Mouse (Mus musculus) MEL (cell line): ENCODE measurements at regions not wholly inside any gene's neighbourhood (a gene's known extent, or its start where the extent isn't known, plus 50 kb on each side); places are given as distances from the start of the nearest gene placed in this dataset.

Source experiments
- DNase-seq: peaks from one replicate; pipeline ENCODE4 v3.0.0; 2011; ENCODE audit warnings: low read depth, low spot score
- H3K27ac ChIP-seq: 2 replicates; pipeline ENCODE4 v1.5.1; 2012; ENCODE audit warnings: low read depth, mild to moderate bottlenecking, control low read depth, low read length, moderate library complexity; ENCODE audit not compliant: control insufficient read depth
- H3K27me3 ChIP-seq, 2 experiments: fragments of 150-350 bp in 1 of 2; sonication (generic) in 1 of 2; 2 replicates each; pipeline ENCODE4 v1.6.1; 2012; ENCODE audit warnings: low read length in 2 of 2, mild to moderate bottlenecking in 2 of 2, improper control_type of control experiment in 1 of 2, moderate library complexity in 1 of 2; ENCODE audit not compliant: insufficient read depth in 2 of 2, control insufficient read depth in 1 of 2
- H3K36me3 ChIP-seq, 2 experiments: 2 replicates each; pipeline ENCODE4 v1.6.1; 2012 to 2014; ENCODE audit warnings: low read length in 2 of 2, improper control_type of control experiment in 1 of 2, inconsistent platforms in 1 of 2, mild to moderate bottlenecking in 1 of 2; ENCODE audit not compliant: insufficient read depth in 2 of 2, control insufficient read depth in 1 of 2
- H3K4me1 ChIP-seq, 2 experiments: fragments of 150-350 bp in 1 of 2; sonication (generic) in 1 of 2; 2 replicates each; pipeline ENCODE4 v1.6.1; 2012; ENCODE audit warnings: low read length in 2 of 2, improper control_type of control experiment in 1 of 2, mild to moderate bottlenecking in 1 of 2; ENCODE audit not compliant: insufficient read depth in 2 of 2, control insufficient read depth in 1 of 2
- H3K4me3 ChIP-seq, 2 experiments: fragments of 150-350 bp in 1 of 2; sonication (generic) in 1 of 2; 2 replicates each; pipeline ENCODE4 v1.5.1; 2012; ENCODE audit warnings: low read depth in 2 of 2, low read length in 2 of 2, mild to moderate bottlenecking in 2 of 2, moderate library complexity in 2 of 2, control low read depth in 1 of 2, improper control_type of control experiment in 1 of 2; ENCODE audit not compliant: control insufficient read depth in 1 of 2, insufficient read depth in 1 of 2
- H3K79me2 ChIP-seq: 2 replicates; pipeline ENCODE4 v1.6.1; 2012; ENCODE audit warnings: mild to moderate bottlenecking, low read length, moderate library complexity; ENCODE audit not compliant: control insufficient read depth, poor library complexity, insufficient read depth
- H3K9ac ChIP-seq: 2 replicates; pipeline ENCODE4 v1.6.1; 2012; ENCODE audit warnings: low read depth, mild to moderate bottlenecking, control low read depth, low read length, moderate library complexity; ENCODE audit not compliant: control insufficient read depth, poor library complexity, severe bottlenecking
- H3K9me3 ChIP-seq: fragments of 150-350 bp; sonication (generic); replicated peaks from 2 replicates; pipeline ENCODE4 v1.6.1; 2012; ENCODE audit warnings: mild to moderate bottlenecking, low read length, improper control_type of control experiment, moderate library complexity; ENCODE audit not compliant: insufficient read depth
- BHLHE40 ChIP-seq: IDR thresholded peaks from 2 replicates; pipeline ENCODE4 v1.6.1; 2012; ENCODE audit warnings: low read depth, mild to moderate bottlenecking, inconsistent platforms, low read length, improper control_type of control experiment, borderline replicate concordance
- CHD2 ChIP-seq: IDR thresholded peaks from 2 replicates; pipeline ENCODE4 v1.6.1; 2011; ENCODE audit warnings: low read length, improper control_type of control experiment
- CTCF ChIP-seq, 3 experiments: IDR thresholded peaks in 2 of 3; conservative IDR thresholded peaks in 1 of 3; 2 replicates each; pipeline ENCODE4 v1.5.1; 2011 to 2012; ENCODE audit warnings: low read length in 3 of 3, low read depth in 2 of 3, mild to moderate bottlenecking in 2 of 3, improper control_type of control experiment in 1 of 3, inconsistent platforms in 1 of 3, mixed read lengths in 1 of 3, moderate library complexity in 1 of 3; ENCODE audit not compliant: control insufficient read depth in 1 of 3, insufficient read depth in 1 of 3, poor library complexity in 1 of 3, severe bottlenecking in 1 of 3
- ELF1 ChIP-seq: IDR thresholded peaks from 2 replicates; pipeline ENCODE4 v1.6.1; 2014; ENCODE audit warnings: low read depth, mild to moderate bottlenecking, inconsistent platforms, low read length, improper control_type of control experiment, moderate library complexity
- GABPA ChIP-seq: IDR thresholded peaks from 2 replicates; pipeline ENCODE4 v1.6.1; 2012; ENCODE audit warnings: low read depth, mild to moderate bottlenecking, inconsistent platforms, low read length, improper control_type of control experiment, moderate library complexity
- JUND ChIP-seq: IDR thresholded peaks from 2 replicates; pipeline ENCODE4 v1.6.1; 2011; ENCODE audit warnings: low read depth, mild to moderate bottlenecking, improper control_type of control experiment, low read length
- KAT2A ChIP-seq: conservative IDR thresholded peaks from 2 replicates; pipeline ENCODE4 v1.6.1; 2012; ENCODE audit warnings: low read depth, low read length, improper control_type of control experiment, inconsistent platforms
- MAZ ChIP-seq: IDR thresholded peaks from 2 replicates; pipeline ENCODE4 v1.6.1; 2012; ENCODE audit warnings: low read depth, mild to moderate bottlenecking, inconsistent platforms, low read length, improper control_type of control experiment
- MYC ChIP-seq: IDR thresholded peaks from 2 replicates; pipeline ENCODE4 v1.6.1; 2011; ENCODE audit warnings: low read depth, mild to moderate bottlenecking, low read length, improper control_type of control experiment, moderate library complexity
- POLR2A ChIP-seq, 2 experiments: IDR thresholded peaks; 2 replicates each; pipeline ENCODE4 v1.6.1; 2011 to 2012; ENCODE audit warnings: low read length in 2 of 2, mild to moderate bottlenecking in 2 of 2, control low read depth in 1 of 2, improper control_type of control experiment in 1 of 2, low read depth in 1 of 2, moderate library complexity in 1 of 2; ENCODE audit not compliant: control insufficient read depth in 1 of 2, insufficient read depth in 1 of 2, poor library complexity in 1 of 2
- POLR2AphosphoS2 ChIP-seq: IDR thresholded peaks from 2 replicates; pipeline ENCODE4 v1.6.1; 2011; ENCODE audit warnings: low read length, improper control_type of control experiment
- RAD21 ChIP-seq: IDR thresholded peaks from 2 replicates; pipeline ENCODE4 v1.6.1; 2011; ENCODE audit warnings: mild to moderate bottlenecking, low read depth, low read length, improper control_type of control experiment
- SMC3 ChIP-seq: IDR thresholded peaks from 2 replicates; pipeline ENCODE4 v1.6.1; 2011; ENCODE audit warnings: low read depth, low read length, improper control_type of control experiment
- TBP ChIP-seq: IDR thresholded peaks from 2 replicates; pipeline ENCODE4 v1.8.0; 2011; ENCODE audit warnings: low read depth, low read length, improper control_type of control experiment

DNA sequence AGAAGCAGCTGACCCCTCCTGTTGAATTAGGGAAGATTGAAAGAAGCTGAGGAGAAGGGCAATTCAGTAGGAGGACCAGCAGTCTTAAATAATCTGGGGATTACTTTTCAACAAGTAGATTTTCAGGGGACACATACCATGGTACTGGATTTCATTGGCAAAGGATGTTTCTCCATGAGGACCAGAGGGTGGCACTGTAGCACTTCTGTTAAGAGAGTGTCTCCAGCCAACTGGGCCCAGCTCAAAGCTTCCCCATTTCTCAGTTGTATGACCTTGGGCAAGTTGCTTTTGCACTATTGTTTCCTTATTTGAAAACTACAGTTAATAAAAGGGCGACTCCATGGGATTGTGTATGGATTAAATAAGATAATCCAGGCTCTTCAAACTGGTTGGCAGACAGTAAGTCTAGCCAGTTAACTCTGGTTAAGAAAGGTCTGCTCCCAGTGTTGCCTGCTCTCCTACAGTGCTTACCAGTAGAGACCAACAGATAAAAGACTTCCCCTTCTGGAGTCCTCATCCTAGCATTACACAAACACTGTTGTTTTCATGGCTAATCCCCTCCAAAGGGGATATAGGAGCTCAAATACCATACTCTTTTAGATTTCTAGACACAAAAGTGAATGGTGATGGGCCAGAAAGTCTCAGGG, 259.9 kb downstream of the Stim2 start:
- Histone ChIP-seq H3K36me3 (no peaks in the 10 kb centered on the region), H3K27me3 (no peaks in the 10 kb centered on the region), H3K9ac (no peak overlapping the region), H3K9me3 (no peaks in the 10 kb centered on the region), H3K4me3 (no peak overlapping the region), H3K79me2 (no peaks in the 10 kb centered on the region), H3K4me1 (no peaks in the 10 kb centered on the region), H3K27ac (no peak overlapping the region)
- TF ChIP-seq TBP: no peak
- TF ChIP-seq RAD21: peak; percentile 20; the same call in 1 of the 2 replicates
- peak in 2 of 3 experiments; percentile 8 to 26; a peak in 3 of 6 replicates for TF ChIP-seq CTCF (IDR thresholded peaks at IDR 0.05 in 2 of 3, conservative IDR thresholded peaks at IDR 0.05 in 1 of 3; ENCODE audit: control insufficient read depth in 1 of 3, insufficient read depth in 1 of 3, low read depth in 2 of 3, low read length in 3 of 3, poor library complexity in 1 of 3, severe bottlenecking in 1 of 3)
- 0 out of 2 replicates have a peak, but pooled peaks have one; percentile 15 for TF ChIP-seq SMC3
- peak; percentile 6 for DNase-seq

GRCm38 (mm10) chr5:54264867-54265434, 266.7 kb downstream of the Stim2 start:
- H3K27me3 ChIP-seq: no peaks in the 10 kb centered on the region
- DNase-seq: no peak
- no peak for TF ChIP-seq POLR2AphosphoS2
- TF ChIP-seq JUND: no peak
- TF ChIP-seq CHD2: no peak
- TF ChIP-seq KAT2A: no peak
- TF ChIP-seq TBP: no peak
- TF ChIP-seq BHLHE40: no peak
- no peak for TF ChIP-seq SMC3
- TF ChIP-seq RAD21: no peak
- TF ChIP-seq MYC: no peak
- TF ChIP-seq GABPA: no peak
- no peak overlapping the region for H3K27ac ChIP-seq
- no peak overlapping the region for H3K4me3 ChIP-seq
- no peaks in the 10 kb centered on the region for H3K79me2 ChIP-seq
- no peaks in the 10 kb centered on the region for H3K9me3 ChIP-seq
- no peak overlapping the region for H3K9ac ChIP-seq
- H3K36me3 ChIP-seq: no peaks in the 10 kb centered on the region
- no peaks in the 10 kb centered on the region for H3K4me1 ChIP-seq

- no peak overlapping the region for H3K27ac ChIP-seq
- no peaks in the 10 kb centered on the region for H3K36me3 ChIP-seq
- H3K9me3 ChIP-seq: no peaks in the 10 kb centered on the region
- H3K79me2 ChIP-seq: no peaks in the 10 kb centered on the region
- TF ChIP-seq POLR2A (IDR thresholded peaks at IDR 0.05; ENCODE audit: control insufficient read depth in 1 of 2, insufficient read depth in 1 of 2, low read depth in 1 of 2, low read length in 2 of 2, poor library complexity in 1 of 2) (no peak), MAZ (no peak), ELF1 (no peak)
- no peak overlapping the region for H3K4me3 ChIP-seq
- DNase-seq: no peak
- H3K27me3 ChIP-seq: no peaks in the 10 kb centered on the region
- H3K9ac ChIP-seq: no peak overlapping the region
- H3K4me1 ChIP-seq: no peaks in the 10 kb centered on the region
Measured at GRCm38 (mm10) chr5:54267905-54268590, 269.7 kb downstream of the Stim2 start.
